Mouse (Mus musculus): Measurements from ENCODE around the gene Lat. TPM values are rescaled to one million over a fixed set of nuclear protein-coding genes. Genes with fewer than 3 reads are reported as not detected.
"Not testable (repeated sequence)": the region's sequence is repeated elsewhere in the genome, so short reads cannot be mapped to it uniquely, and the experiment has no call there.

Lat gene
- polyA plus RNA-seq, 1 experiment from 2014 or later: 1.1 TPM

GRCm38 (mm10) chr7:126399548-126399947, 30.2 kb upstream of the Lat start:
- H3K27me3 ChIP-seq (replicated peaks; ENCODE audit: control insufficient read depth, insufficient read depth, low read length): no peaks in the 10 kb centered on the region
- no peak overlapping the region for H3K4me3 ChIP-seq (ENCODE audit: low read depth, low read length)
- no peak overlapping the region for H3K4me2 ChIP-seq (ENCODE audit: low read length)
- H3K27ac ChIP-seq (ENCODE audit: low read depth): no peak overlapping the region
- no peak overlapping the region for H3K9ac ChIP-seq (ENCODE audit: low read length)
- DNase-seq (ENCODE audit: low spot score) (peak; percentile 92), ATAC-seq (replicated peaks; ENCODE audit: low FRiP score, low TSS enrichment, low read depth) (no peak)
- H3K36me3 ChIP-seq (ENCODE audit: control insufficient read depth, insufficient read depth, low read length): no peaks in the 10 kb centered on the region
- WGBS: 14% methylated on average over 5 of the region's 5 CpGs
- H3K9me3 ChIP-seq (ENCODE audit: control insufficient read depth, low read length): no peaks in the 10 kb centered on the region
- no peaks in the 10 kb centered on the region; the same call in 1 of the 2 replicates for H3K4me1 ChIP-seq (replicated peaks; ENCODE audit: control insufficient read depth, insufficient read depth, low read length)

- Histone ChIP-seq H3K27ac (ENCODE audit: low read depth) (no peak overlapping the region), H3K9me3 (ENCODE audit: control insufficient read depth, low read length) (no peaks in the 10 kb centered on the region), H3K36me3 (ENCODE audit: control insufficient read depth, insufficient read depth, low read length) (no peaks in the 10 kb centered on the region), H3K27me3 (replicated peaks; ENCODE audit: control insufficient read depth, insufficient read depth, low read length) (no peaks in the 10 kb centered on the region), H3K4me3 (ENCODE audit: low read depth, low read length) (no peak overlapping the region), H3K4me1 (replicated peaks; ENCODE audit: control insufficient read depth, insufficient read depth, low read length) (no peaks in the 10 kb centered on the region; the same call in 1 of the 2 replicates), H3K4me2 (ENCODE audit: low read length) (no peak overlapping the region), H3K9ac (ENCODE audit: low read length) (no peak overlapping the region)
- WGBS: 91% methylated on average over 4 of the region's 4 CpGs
- no peak for DNase-seq (ENCODE audit: low spot score)
- ATAC-seq (replicated peaks; ENCODE audit: low FRiP score, low TSS enrichment, low read depth): no peak
Observed at GRCm38 (mm10) chr7:126397822-126398221, 28.5 kb upstream of the Lat start.

GRCm38 (mm10) chr7:126397221-126397620, 27.9 kb upstream of the Lat start:
- Histone ChIP-seq H3K27ac (ENCODE audit: low read depth) (no peak overlapping the region), H3K4me1 (replicated peaks; ENCODE audit: control insufficient read depth, insufficient read depth, low read length) (no peaks in the 10 kb centered on the region; the same call in 1 of the 2 replicates), H3K9ac (ENCODE audit: low read length) (peak overlapping the region; percentile 34; the same call in 1 of the 2 replicates), H3K9me3 (ENCODE audit: control insufficient read depth, low read length) (no peaks in the 10 kb centered on the region), H3K4me3 (ENCODE audit: low read depth, low read length) (no peak overlapping the region), H3K36me3 (ENCODE audit: control insufficient read depth, insufficient read depth, low read length) (no peaks in the 10 kb centered on the region), H3K4me2 (ENCODE audit: low read length) (peak overlapping the region; percentile 40), H3K27me3 (replicated peaks; ENCODE audit: control insufficient read depth, insufficient read depth, low read length) (no peaks in the 10 kb centered on the region)
- 59% methylated on average over 6 of the region's 6 CpGs for WGBS
- no peak for DNase-seq (ENCODE audit: low spot score)
- no peak for ATAC-seq (replicated peaks; ENCODE audit: low FRiP score, low TSS enrichment, low read depth)

DNA sequence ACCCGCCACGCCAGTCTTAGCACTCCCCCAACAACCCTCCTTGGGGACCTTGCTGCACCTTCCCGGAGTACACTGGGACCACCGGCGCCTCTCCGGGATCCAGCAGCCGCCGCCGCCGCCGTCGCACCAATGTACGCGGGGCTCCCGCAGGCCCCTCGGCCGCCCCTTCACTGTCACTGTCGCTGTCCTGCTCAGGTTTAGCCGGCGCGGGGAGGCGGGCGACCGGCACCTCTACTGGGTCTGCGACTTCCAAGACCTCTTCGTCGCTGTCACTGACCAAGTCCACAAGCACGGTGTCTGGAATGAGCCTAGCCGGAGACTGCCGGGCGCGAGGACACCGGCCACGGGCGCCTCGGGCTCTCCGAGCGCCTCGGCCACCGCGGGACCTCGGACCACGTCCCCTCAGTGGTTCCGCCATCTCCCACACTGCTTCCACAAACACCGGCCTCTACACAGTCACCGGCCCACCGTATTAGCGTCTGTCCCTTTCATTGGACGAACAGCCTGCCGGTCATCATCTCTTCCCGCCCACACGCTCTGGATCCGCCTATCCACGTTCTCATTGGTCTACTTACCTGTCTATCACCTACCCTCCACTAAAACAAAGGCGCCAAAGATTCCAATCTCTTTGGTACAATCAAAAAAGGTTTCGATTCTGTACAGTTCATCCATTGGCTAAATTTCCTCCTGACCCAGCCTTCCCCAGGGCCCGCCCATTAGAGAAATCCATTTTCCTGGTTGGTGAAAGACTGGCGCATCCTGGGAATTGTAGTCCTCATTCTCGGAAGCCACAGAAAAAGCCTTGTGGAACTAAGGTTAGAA, 27.1 kb upstream of the Lat start, which contains the start of gene Nfatc2ip:
Gene Nfatc2ip (minus strand): TSS at position 440 of the 822 bp plus-strand sequence.
- H3K9ac ChIP-seq (ENCODE audit: low read length): peak within 1 kb of the TSS; percentile 73
- no peaks in the 10 kb centered on the region; the same call in 1 of the 2 replicates for H3K4me1 ChIP-seq (replicated peaks; ENCODE audit: control insufficient read depth, insufficient read depth, low read length)
- under 1% methylated on average over 58 of the region's 59 CpGs for WGBS
- peak; percentile 99 for DNase-seq (ENCODE audit: low spot score)
- no peaks in the 10 kb centered on the region for H3K27me3 ChIP-seq (replicated peaks; ENCODE audit: control insufficient read depth, insufficient read depth, low read length)
- no peaks in the 10 kb centered on the region for H3K9me3 ChIP-seq (ENCODE audit: control insufficient read depth, low read length)
- ATAC-seq (replicated peaks; ENCODE audit: low FRiP score, low TSS enrichment, low read depth): peak; percentile 100
- 0 out of 2 replicates have a peak within 1 kb of the TSS, but pooled peaks have one; percentile 43 for H3K27ac ChIP-seq (ENCODE audit: low read depth)
- H3K4me3 ChIP-seq (ENCODE audit: low read depth, low read length): peak within 1 kb of the TSS; percentile 94
- H3K36me3 ChIP-seq (ENCODE audit: control insufficient read depth, insufficient read depth, low read length): 0 out of 2 replicates have a peak, but pooled peaks cover 2% of the 10 kb centered on the region
- peak within 1 kb of the TSS; percentile 84 for H3K4me2 ChIP-seq (ENCODE audit: low read length)

DNA sequence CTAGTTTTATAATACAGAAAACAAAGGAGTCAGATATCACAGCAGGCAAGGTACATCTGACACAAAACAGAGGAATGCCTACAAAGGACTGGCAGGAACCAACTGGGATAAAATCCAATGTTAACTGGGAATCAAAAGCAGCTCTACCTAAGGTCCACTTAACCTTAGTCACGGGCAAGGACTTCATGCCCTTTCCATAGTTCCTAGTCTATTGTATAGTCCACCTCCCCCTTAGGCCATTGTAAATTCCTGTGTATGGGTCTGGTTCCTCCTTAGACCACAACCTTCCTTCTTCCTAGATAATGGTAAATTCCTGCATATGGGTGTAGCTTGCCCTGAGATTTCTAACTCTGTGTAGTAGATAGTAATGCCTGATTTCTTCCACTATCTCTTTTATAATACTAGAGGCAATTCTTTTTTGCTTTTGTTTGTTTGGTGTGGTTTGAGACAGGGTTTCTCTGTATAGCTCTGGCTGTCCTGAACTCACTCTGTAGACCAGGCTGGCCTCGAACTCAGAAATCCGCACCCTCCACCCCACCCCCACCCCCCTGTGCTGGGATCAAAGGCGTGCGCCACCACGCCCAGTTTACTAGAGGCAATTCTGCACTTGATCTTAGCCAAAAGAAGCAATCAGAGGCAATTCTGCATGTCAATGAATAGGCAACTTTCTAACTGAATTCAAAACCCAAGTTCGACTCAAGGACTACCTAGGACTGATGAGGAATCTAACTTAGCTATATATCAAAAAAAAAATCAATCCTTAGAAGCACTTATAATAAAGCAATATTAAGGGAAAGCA, 22.9 kb upstream of the Lat start:
- H3K4me3 ChIP-seq (ENCODE audit: low read depth, low read length); H3K27me3 ChIP-seq (replicated peaks; ENCODE audit: control insufficient read depth, insufficient read depth, low read length); H3K4me2 ChIP-seq (ENCODE audit: low read length); H3K4me1 ChIP-seq (replicated peaks; ENCODE audit: control insufficient read depth, insufficient read depth, low read length); DNase-seq (ENCODE audit: low spot score); ATAC-seq (replicated peaks; ENCODE audit: low FRiP score, low TSS enrichment, low read depth); H3K9me3 ChIP-seq (ENCODE audit: control insufficient read depth, low read length); H3K27ac ChIP-seq (ENCODE audit: low read depth); H3K9ac ChIP-seq (ENCODE audit: low read length): not testable (repeated sequence)
- WGBS: 91% methylated on average over 7 of the region's 7 CpGs
- H3K36me3 ChIP-seq (ENCODE audit: control insufficient read depth, insufficient read depth, low read length): peaks cover 36% of the 10 kb centered on the region

GRCm38 (mm10) chr7:126388185-126388584, 18.8 kb upstream of the Lat start:
- no peak for DNase-seq (ENCODE audit: low spot score)
- Histone ChIP-seq H3K4me3 (ENCODE audit: low read depth, low read length) (no peak overlapping the region), H3K27ac (ENCODE audit: low read depth) (no peak overlapping the region), H3K27me3 (replicated peaks; ENCODE audit: control insufficient read depth, insufficient read depth, low read length) (no peaks in the 10 kb centered on the region), H3K36me3 (ENCODE audit: control insufficient read depth, insufficient read depth, low read length) (peaks cover 55% of the 10 kb centered on the region), H3K9ac (ENCODE audit: low read length) (no peak overlapping the region), H3K4me1 (replicated peaks; ENCODE audit: control insufficient read depth, insufficient read depth, low read length) (no peaks in the 10 kb centered on the region), H3K9me3 (ENCODE audit: control insufficient read depth, low read length) (no peaks in the 10 kb centered on the region), H3K4me2 (ENCODE audit: low read length) (no peak overlapping the region)
- no peak for ATAC-seq (replicated peaks; ENCODE audit: low FRiP score, low TSS enrichment, low read depth)
- WGBS: 96% methylated on average over 1 of the region's 1 CpGs

- Histone ChIP-seq H3K27me3 (replicated peaks; ENCODE audit: control insufficient read depth, insufficient read depth, low read length) (no peaks in the 10 kb centered on the region), H3K4me1 (replicated peaks; ENCODE audit: control insufficient read depth, insufficient read depth, low read length) (no peaks in the 10 kb centered on the region), H3K9ac (ENCODE audit: low read length) (no peak overlapping the region), H3K36me3 (ENCODE audit: control insufficient read depth, insufficient read depth, low read length) (peaks cover 29% of the 10 kb centered on the region), H3K27ac (ENCODE audit: low read depth) (no peak overlapping the region), H3K9me3 (ENCODE audit: control insufficient read depth, low read length) (no peaks in the 10 kb centered on the region), H3K4me2 (ENCODE audit: low read length) (no peak overlapping the region), H3K4me3 (ENCODE audit: low read depth, low read length) (no peak overlapping the region)
- ATAC-seq (replicated peaks; ENCODE audit: low FRiP score, low TSS enrichment, low read depth): no peak
- no peak for DNase-seq (ENCODE audit: low spot score)
- WGBS: 86% methylated on average over 5 of the region's 5 CpGs
Observed at GRCm38 (mm10) chr7:126383565-126383964, 14.2 kb upstream of the Lat start.

GRCm38 (mm10) chr7:126377278-126378158, 8.1 kb upstream of the Lat start, which contains the start of gene Spns1:
TSS of gene Spns1 (minus strand) at chr7:126377450.
- ATAC-seq (replicated peaks; ENCODE audit: low FRiP score, low TSS enrichment, low read depth): peak; percentile 98
- peak within 1 kb of the TSS; percentile 99 for H3K4me2 ChIP-seq (ENCODE audit: low read length)
- H3K9me3 ChIP-seq (ENCODE audit: control insufficient read depth, low read length): no peaks in the 10 kb centered on the region
- peak within 1 kb of the TSS; percentile 80 for H3K9ac ChIP-seq (ENCODE audit: low read length)
- no peaks in the 10 kb centered on the region for H3K27me3 ChIP-seq (replicated peaks; ENCODE audit: control insufficient read depth, insufficient read depth, low read length)
- H3K27ac ChIP-seq (ENCODE audit: low read depth): peak within 1 kb of the TSS; percentile 44; the same call in 1 of the 2 replicates
- peak; percentile 93 for DNase-seq (ENCODE audit: low spot score)
- H3K36me3 ChIP-seq (ENCODE audit: control insufficient read depth, insufficient read depth, low read length): peaks cover 20% of the 10 kb centered on the region
- peaks cover 6% of the 10 kb centered on the region for H3K4me1 ChIP-seq (replicated peaks; ENCODE audit: control insufficient read depth, insufficient read depth, low read length)
- peak within 1 kb of the TSS; percentile 97 for H3K4me3 ChIP-seq (ENCODE audit: low read depth, low read length)
- under 1% methylated on average over 33 of the region's 33 CpGs for WGBS
